Mouse (Mus musculus): ENCODE results near the gene Tmprss5. TPM values are rescaled to one million over a fixed set of nuclear protein-coding genes. Genes with fewer than 3 reads are reported as not detected.

Tmprss5 gene
- polyA plus RNA-seq, 1 experiment: 0.12 TPM

- TF ChIP-seq CTCF (IDR thresholded peaks at IDR 0.05; ENCODE audit: borderline replicate concordance, control insufficient read depth, extremely low read depth, insufficient read depth, low read length, poor library complexity) (no peak), POLR2A (IDR thresholded peaks at IDR 0.05; ENCODE audit: control insufficient read depth, extremely low read depth, insufficient read depth, low read length, poor library complexity) (no peak)
- no peaks in the 10 kb centered on the region for H3K27me3 ChIP-seq (ENCODE audit: control insufficient read depth, insufficient read depth, low read length)
- no peak overlapping the region for H3K27ac ChIP-seq (ENCODE audit: control insufficient read depth, insufficient read depth, low read length)
- H3K4me3 ChIP-seq (ENCODE audit: control insufficient read depth, insufficient read depth, low read length): no peak overlapping the region
- DNase-seq: no peak
- 81% methylated on average over 6 of the region's 6 CpGs for WGBS
- no peaks in the 10 kb centered on the region for H3K36me3 ChIP-seq (ENCODE audit: control insufficient read depth, insufficient read depth, low read length)
- no peaks in the 10 kb centered on the region for H3K4me1 ChIP-seq (replicated peaks; ENCODE audit: control insufficient read depth, insufficient read depth, low read length)
Observed at GRCm38 (mm10) chr9:49110476-49111220, 29.6 kb downstream of the Tmprss5 start.

- no peaks in the 10 kb centered on the region for H3K36me3 ChIP-seq (ENCODE audit: control insufficient read depth, insufficient read depth, low read length)
- WGBS: 61% methylated on average over 5 of the region's 5 CpGs
- no peaks in the 10 kb centered on the region for H3K27me3 ChIP-seq (ENCODE audit: control insufficient read depth, insufficient read depth, low read length)
- DNase-seq: no peak
- TF ChIP-seq CTCF (IDR thresholded peaks at IDR 0.05; ENCODE audit: borderline replicate concordance, control insufficient read depth, extremely low read depth, insufficient read depth, low read length, poor library complexity) (no peak), POLR2A (IDR thresholded peaks at IDR 0.05; ENCODE audit: control insufficient read depth, extremely low read depth, insufficient read depth, low read length, poor library complexity) (no peak)
- H3K4me1 ChIP-seq (replicated peaks; ENCODE audit: control insufficient read depth, insufficient read depth, low read length): no peaks in the 10 kb centered on the region
- H3K4me3 ChIP-seq (ENCODE audit: control insufficient read depth, insufficient read depth, low read length): no peak overlapping the region
- H3K27ac ChIP-seq (ENCODE audit: control insufficient read depth, insufficient read depth, low read length): no peak overlapping the region
Observed at GRCm38 (mm10) chr9:49111296-49111695, 30.2 kb downstream of the Tmprss5 start.

- Histone ChIP-seq H3K27ac (ENCODE audit: control insufficient read depth, insufficient read depth, low read length) (no peak overlapping the region), H3K4me1 (replicated peaks; ENCODE audit: control insufficient read depth, insufficient read depth, low read length) (no peaks in the 10 kb centered on the region), H3K36me3 (ENCODE audit: control insufficient read depth, insufficient read depth, low read length) (no peaks in the 10 kb centered on the region), H3K4me3 (ENCODE audit: control insufficient read depth, insufficient read depth, low read length) (no peak overlapping the region), H3K27me3 (ENCODE audit: control insufficient read depth, insufficient read depth, low read length) (no peaks in the 10 kb centered on the region)
- TF ChIP-seq CTCF (IDR thresholded peaks at IDR 0.05; ENCODE audit: borderline replicate concordance, control insufficient read depth, extremely low read depth, insufficient read depth, low read length, poor library complexity) (no peak), POLR2A (IDR thresholded peaks at IDR 0.05; ENCODE audit: control insufficient read depth, extremely low read depth, insufficient read depth, low read length, poor library complexity) (no peak)
- no peak for DNase-seq
- 54% methylated on average over 3 of the region's 3 CpGs for WGBS
Observed at GRCm38 (mm10) chr9:49118271-49118825, 37.3 kb downstream of the Tmprss5 start.

- Histone ChIP-seq H3K4me1 (replicated peaks; ENCODE audit: control insufficient read depth, insufficient read depth, low read length) (no peaks in the 10 kb centered on the region), H3K36me3 (ENCODE audit: control insufficient read depth, insufficient read depth, low read length) (no peaks in the 10 kb centered on the region), H3K27me3 (ENCODE audit: control insufficient read depth, insufficient read depth, low read length) (no peaks in the 10 kb centered on the region), H3K4me3 (ENCODE audit: control insufficient read depth, insufficient read depth, low read length) (no peak overlapping the region), H3K27ac (ENCODE audit: control insufficient read depth, insufficient read depth, low read length) (no peak overlapping the region)
- no peak for TF ChIP-seq POLR2A (IDR thresholded peaks at IDR 0.05; ENCODE audit: control insufficient read depth, extremely low read depth, insufficient read depth, low read length, poor library complexity)
- no peak for TF ChIP-seq CTCF (IDR thresholded peaks at IDR 0.05; ENCODE audit: borderline replicate concordance, control insufficient read depth, extremely low read depth, insufficient read depth, low read length, poor library complexity)
- no peak for DNase-seq
- 81% methylated on average over 4 of the region's 4 CpGs for WGBS
Observed at GRCm38 (mm10) chr9:49119759-49120158, 38.7 kb downstream of the Tmprss5 start.

- no peak for DNase-seq
- Histone ChIP-seq H3K27ac (ENCODE audit: control insufficient read depth, insufficient read depth, low read length) (no peak overlapping the region), H3K4me3 (ENCODE audit: control insufficient read depth, insufficient read depth, low read length) (no peak overlapping the region), H3K36me3 (ENCODE audit: control insufficient read depth, insufficient read depth, low read length) (no peaks in the 10 kb centered on the region), H3K27me3 (ENCODE audit: control insufficient read depth, insufficient read depth, low read length) (no peaks in the 10 kb centered on the region), H3K4me1 (replicated peaks; ENCODE audit: control insufficient read depth, insufficient read depth, low read length) (no peaks in the 10 kb centered on the region)
- no peak for TF ChIP-seq CTCF (IDR thresholded peaks at IDR 0.05; ENCODE audit: borderline replicate concordance, control insufficient read depth, extremely low read depth, insufficient read depth, low read length, poor library complexity)
- no peak for TF ChIP-seq POLR2A (IDR thresholded peaks at IDR 0.05; ENCODE audit: control insufficient read depth, extremely low read depth, insufficient read depth, low read length, poor library complexity)
- WGBS: 87% methylated on average over 7 of the region's 7 CpGs
Observed at GRCm38 (mm10) chr9:49125706-49126105, 44.6 kb downstream of the Tmprss5 start.

GRCm38 (mm10) chr9:49130514-49131010, 49.5 kb downstream of the Tmprss5 start:
- WGBS: 91% methylated on average over 5 of the region's 5 CpGs
- Histone ChIP-seq H3K4me3 (ENCODE audit: control insufficient read depth, insufficient read depth, low read length) (no peak overlapping the region), H3K27me3 (ENCODE audit: control insufficient read depth, insufficient read depth, low read length) (no peaks in the 10 kb centered on the region), H3K36me3 (ENCODE audit: control insufficient read depth, insufficient read depth, low read length) (no peaks in the 10 kb centered on the region), H3K27ac (ENCODE audit: control insufficient read depth, insufficient read depth, low read length) (no peak overlapping the region), H3K4me1 (replicated peaks; ENCODE audit: control insufficient read depth, insufficient read depth, low read length) (no peaks in the 10 kb centered on the region)
- TF ChIP-seq CTCF (IDR thresholded peaks at IDR 0.05; ENCODE audit: borderline replicate concordance, control insufficient read depth, extremely low read depth, insufficient read depth, low read length, poor library complexity) (no peak), POLR2A (IDR thresholded peaks at IDR 0.05; ENCODE audit: control insufficient read depth, extremely low read depth, insufficient read depth, low read length, poor library complexity) (no peak)
- no peak for DNase-seq

All from thymus, adult 2 months (tissue).